Mouse (Mus musculus) layer of hippocampus, postnatal 25 days (tissue): ENCODE results near the gene 1700092M07Rik. TPM values are rescaled to one million over a fixed set of nuclear protein-coding genes. Genes with fewer than 3 reads are reported as not detected.

Source experiments
- DNase-seq, 2 experiments: peaks; one replicate each; pipeline ENCODE4 v3.0.0; 2022; ENCODE audit warnings: mixed read lengths in 2 of 2, low spot score in 1 of 2; ENCODE audit errors: extremely low spot score in 1 of 2
- total RNA-seq, 2 experiments: library from RNA; stranded (reverse); gene quantifications; 2 replicates each; pipeline ENCODE4 v1.2.3; 2021

Gene 1700092M07Rik
- total RNA-seq, 2 experiments from 2014 or later = 1.5 TPM; not detected in 1

DNA sequence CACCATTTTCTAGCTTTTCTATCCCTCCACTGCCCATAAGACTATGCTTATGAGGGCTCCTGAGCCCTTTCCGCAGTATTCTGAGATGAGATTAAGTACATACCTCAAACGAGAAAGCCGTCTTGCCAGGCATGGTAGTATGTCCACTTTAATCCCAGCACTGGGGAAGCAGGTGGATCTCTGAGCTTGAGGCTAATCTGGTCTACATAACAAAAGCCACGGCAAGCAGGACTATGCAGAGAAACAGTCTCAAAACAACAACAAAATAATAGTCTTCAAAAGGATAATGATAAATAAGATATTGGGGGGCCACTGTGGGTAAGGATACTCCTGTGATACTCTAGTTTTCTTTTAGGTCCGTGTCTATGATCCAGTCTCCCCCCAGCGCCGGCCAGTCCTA is 1.6 kb upstream of the 1700092M07Rik start:
- DNase-seq = no peak

DNA sequence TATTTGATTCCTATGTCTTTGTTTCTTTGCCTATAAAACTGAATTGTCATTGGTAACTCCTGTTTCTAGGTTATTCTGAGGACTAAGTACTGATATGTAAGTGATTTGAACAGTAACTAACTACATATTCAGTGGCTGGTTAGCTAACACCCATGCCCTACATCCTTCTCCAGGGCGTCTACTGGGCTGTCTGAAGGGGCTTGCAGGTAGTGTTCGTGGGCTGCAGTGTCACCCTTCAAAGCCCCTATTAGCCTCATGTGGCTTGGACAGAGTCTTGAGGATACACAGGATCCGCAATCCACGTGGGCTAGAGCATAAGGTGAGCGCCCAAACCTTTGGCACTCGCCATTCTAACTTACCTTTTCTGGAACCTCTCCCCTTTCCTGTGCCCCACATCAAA is 872 bp upstream of the 1700092M07Rik start:
- DNase-seq = no peak

DNA sequence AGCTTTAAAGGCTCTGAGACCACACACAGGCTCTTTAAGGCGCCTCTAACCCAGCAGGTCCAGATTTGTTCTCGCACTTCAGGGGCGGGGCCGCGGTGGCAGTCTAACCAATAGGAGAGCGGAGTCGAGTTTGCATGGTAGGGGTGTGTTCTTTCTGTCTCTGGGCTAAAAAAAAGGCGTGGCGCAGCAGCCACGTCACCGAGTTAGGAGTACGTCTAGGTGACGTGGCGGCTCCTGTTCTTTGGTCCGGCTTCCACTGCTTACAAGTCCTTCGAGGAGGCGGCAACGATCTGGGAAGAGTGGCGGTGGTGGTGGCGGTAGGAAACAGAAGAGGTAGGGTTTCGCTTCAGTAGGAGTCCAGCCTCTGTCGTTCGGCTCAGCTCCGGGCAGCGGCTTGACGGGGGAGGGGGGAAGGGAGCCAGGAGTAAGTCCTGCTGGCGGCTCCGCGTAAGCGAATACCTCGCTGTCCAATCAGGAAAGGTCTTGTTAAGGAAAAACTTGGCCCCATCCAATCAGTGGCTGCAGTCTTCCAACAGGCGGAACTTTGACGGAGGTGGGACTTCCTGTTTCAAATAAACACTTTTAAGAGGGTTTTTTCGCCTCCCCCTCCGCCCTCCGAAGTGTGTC is 838 bp downstream of the 1700092M07Rik start, which contains the start of gene Stx5a:
Stx5a (plus strand) TSS at position 171 of the 627 bp plus-strand sequence.
- DNase-seq = peak; percentile 84 to 95

DNA sequence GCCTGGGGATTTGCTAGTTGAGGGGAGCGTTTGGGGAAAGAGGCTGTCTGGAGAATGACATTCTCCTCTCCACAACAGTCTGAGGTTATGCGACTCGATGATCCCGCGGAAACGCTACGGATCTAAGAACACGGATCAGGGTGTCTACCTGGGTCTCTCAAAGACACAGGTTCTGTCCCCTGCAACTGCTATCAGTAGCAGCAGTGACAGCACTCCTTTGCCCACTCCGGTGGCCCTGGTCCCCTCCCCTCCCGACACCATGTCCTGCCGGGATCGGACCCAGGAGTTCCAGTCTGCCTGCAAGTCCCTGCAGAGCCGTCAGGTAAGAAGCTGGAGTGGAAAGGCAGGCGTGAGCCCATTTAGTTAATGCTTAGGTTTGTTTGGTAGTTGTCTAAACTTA is 1.7 kb downstream of the 1700092M07Rik start:
- no peak for DNase-seq

DNA sequence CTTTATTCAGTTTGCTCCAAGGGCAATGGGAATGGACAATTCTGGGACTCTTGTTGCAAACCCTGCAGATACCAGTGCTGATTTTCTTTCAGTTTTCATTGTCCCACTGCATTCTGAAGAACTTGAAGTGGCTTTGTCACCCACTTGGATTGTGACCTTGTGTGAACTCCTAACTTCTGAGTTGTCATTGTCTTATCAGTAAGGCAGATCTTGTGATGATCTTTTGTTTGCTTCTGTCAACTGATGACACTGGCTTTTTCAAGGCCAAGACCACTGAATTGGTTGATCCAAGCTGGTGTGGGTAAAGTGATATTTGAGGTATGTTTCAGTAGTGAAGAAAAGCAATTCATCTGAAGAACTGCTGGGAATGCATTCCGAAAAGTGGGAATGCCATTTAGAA is 4.9 kb downstream of the 1700092M07Rik start:
- no peak for DNase-seq

DNA sequence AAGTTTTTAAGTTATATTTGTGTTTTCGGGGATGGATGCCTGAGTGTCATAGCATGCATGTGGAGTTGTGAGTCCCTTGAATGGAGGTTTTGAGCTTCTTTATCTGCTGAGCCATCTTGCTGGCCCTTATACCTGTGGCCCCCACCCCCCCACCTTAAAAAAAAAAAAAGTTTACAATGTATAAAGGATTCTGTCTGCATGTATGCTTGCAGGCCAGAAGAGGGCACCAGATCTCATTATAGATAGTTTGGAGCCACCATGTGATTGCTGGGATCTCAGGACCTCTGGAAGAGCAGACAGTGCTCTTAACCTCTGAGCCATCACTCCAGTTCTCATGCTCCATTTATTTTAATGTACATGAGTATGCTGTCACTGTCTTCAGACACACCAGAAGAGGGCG is 6.8 kb downstream of the 1700092M07Rik start:
- DNase-seq = no peak

DNA sequence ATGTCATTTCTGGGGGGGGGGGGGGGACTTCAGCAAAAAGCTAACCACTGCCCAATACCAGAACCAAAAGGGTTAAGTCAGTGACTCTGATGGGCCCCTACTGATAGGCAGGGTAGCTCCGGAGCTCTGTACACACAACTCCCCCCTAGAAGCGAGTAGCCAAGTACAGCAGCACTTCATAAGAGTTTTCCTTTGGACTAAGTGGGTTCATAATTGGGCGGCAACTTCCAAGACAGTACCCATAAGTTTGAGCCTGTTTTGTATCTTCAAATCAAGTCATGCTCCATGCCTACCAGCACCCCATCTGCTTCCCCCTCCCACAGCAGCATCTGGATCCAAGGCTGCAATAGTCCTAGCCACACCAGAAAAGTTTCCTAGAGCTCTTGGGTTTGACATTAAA is 15.1 kb downstream of the 1700092M07Rik start:
- no peak for DNase-seq

DNA sequence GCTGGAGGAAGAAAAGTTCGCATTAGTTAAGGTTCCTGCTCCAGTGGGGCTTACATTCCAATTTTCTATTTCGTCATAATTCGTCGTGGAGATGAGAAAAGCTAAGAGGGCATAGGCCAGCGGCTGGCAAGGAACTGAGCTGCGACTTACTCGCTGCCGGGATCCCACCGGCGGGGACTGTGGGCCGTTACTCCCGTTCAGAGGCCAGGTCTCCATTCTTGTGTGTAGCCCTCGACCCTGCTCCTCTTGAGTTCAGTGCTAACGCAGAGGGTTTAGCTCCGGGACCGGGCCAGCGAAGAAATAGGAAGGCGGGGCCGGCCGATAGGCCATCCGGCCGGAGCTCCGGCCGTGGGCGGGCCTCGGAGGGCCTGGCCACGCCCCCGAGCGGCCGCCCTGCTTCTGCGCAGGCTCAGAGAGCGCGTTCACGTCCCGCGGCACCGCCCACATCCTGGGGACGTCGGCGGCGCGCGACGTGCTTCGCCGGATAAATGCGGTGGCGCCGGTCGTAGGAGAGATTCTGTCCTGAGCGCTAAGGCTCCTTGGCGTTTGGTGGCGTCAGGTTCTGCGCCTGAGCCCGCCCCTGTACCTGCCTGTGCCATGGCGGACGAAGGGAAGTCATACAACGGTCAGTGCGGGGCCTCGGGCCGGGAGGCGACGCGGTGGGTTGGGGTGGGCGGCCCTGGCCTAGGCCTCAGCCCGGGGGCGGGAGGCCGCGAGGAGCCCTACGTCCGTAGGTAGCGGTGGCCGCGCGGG is 16.3 kb downstream of the 1700092M07Rik start, which contains the start of gene Nxf1:
Nxf1 (plus strand) TSS at position 439 of the 753 bp plus-strand sequence.
- DNase-seq = peak; percentile 83 to 88

DNA sequence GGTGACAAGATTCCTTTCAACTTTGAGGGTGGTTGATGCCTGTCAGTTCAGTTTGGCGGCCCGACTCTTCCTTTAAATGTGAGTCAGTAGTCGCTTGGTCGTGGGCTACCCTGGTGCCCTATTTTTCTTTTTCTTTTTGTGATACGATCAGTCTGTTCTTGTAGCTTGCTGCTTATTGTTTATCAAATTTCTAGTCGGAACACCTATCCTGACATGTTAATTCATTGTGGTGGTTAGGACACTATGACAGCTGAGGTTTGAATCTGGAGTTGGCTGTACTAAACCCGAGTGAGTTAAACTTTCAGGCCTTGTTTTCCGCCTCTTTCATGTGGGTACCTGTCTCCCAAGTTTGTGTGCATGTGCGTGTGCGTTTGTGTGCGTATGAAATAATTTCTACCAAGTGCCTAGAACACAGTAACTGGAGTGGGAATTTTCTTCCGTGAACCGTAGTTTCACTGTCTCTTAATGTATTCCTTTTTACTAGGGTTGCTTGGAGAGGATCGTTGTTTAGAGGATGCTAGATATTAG is 17.0 kb downstream of the 1700092M07Rik start:
- no peak for DNase-seq

DNA sequence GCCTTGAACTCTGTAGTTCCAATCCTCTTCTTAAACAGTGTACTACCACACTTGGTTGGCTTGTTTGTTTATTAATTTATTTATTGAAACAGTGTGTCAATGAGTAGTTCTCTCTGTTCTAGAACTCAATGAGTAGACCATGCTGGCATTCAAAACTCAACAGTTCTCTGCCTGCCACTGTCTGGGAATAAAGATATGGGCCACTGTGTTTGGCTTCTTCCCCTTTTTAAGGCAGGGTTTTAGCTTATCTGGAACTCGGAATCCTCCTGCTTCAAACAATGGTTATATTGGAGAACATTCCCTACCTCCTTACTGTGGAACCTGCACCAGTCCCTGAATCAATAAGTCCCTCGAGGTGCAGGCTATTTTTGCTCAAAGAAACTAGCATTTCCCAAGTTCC is 18.4 kb downstream of the 1700092M07Rik start:
- DNase-seq = no peak

DNA sequence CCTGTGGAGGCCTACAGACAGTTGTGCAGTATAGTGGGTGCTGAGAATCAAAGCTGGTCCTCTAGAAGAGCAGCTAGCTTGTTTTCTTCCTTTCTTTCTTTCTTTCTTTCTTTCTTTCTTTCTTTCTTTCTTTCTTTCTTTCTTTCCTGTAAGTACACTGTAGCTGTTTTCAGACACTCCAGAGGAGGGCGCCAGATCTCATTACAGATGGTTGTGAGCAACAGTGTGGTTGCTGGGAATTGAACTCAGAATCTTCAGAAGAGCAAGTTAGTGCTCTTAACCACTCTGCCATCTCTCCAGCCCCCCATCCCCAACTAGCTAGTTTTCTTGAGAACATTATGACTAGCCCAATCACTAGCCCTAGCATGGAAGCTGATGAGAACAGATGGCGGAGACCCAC is 20.2 kb downstream of the 1700092M07Rik start:
- no peak for DNase-seq

DNA sequence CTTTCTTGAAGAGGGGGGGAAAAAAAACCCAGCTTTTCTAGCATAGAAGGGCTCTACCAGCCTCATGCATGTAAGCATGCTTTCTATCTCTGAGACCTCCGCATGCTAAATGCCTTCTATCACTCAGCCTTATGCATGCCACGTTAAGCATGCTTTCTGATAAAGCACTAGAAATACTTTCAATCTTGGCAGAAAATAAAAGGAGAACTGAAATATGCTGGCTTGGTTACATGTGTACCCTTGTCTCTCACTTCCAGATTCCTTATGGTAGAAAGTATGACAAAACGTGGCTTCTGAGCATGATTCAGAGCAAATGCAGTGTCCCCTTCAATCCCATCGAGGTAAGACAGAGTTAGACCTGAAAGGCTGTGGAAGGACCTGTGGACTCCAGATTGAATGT is 22.8 kb downstream of the 1700092M07Rik start:
- no peak for DNase-seq

DNA sequence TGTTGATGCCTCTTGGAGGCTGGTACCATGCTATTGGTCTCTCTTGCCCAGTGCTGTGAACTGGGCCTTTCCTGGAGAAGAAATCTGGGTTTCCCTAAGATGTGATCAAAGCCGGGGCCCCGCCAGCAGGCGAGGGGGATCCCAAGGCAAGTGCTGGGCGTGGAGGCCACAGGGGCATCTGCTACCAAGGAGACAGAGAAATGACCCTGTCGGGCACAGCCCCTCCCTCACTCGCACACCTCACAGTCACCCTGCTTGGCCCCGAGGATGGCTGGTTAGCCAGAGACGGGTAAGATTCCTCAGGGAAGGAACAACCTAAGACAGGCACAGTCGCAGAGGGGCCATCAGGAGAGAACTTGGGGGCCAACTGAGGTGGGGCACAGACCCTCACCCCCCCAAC is 25.0 kb downstream of the 1700092M07Rik start:
- DNase-seq = no peak

DNA sequence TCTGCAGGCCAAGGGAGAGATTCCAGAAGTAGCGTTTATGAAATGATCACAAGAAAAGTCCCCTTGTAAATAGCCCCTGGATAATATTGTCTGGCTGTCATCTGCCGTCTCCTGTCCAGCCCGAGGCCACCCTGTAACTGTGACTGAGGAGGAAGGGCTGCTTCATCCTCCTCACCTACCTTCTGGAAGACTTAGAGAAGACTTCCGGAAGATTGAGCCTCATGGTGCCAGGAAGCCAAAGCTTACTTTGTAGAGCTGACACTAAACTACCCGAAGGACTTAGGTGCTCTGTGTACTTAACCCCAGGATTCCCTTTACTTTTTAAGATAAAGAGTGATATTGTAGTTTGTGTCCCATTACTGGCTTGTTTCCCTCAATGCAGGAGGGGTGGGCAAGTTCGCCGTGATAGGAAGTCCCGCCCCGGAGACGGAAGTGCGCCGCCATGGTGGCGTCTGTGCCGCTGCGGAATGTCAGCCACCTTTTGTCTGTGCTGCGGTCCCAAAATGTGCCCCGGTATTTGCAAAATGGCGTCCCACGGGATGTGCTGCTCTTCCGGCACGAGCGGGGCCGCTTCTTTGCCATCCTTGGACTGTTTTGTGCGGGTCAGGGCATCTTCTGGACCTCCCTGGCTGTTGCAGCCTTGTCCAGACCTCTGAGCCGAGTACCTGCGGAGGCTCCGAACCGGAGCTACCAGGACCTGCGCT is 30.2 kb downstream of the 1700092M07Rik start, which contains the start of gene Tmem223:
Tmem223 (plus strand) TSS at position 430 of the 704 bp plus-strand sequence.
- DNase-seq = peak; percentile 80 to 81

DNA sequence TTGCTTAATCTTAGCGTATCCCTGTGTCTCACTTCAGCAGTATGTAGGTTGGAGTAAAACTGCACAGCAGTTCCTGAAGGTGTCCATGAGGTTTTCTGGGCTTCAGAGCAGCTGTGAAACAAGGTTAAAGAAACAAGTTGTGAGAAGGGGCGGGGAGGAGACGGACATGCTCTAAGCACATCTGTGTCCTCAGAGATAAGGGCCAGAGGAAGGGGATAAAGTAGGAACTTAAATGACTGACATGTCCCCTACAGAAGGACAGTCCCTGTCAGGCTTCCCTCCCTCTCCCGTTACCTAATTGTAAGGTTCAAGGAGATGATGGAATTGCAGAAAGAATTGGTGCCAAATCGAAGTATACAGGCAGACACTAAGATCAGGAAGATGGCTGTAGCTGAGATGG is 32.5 kb downstream of the 1700092M07Rik start:
- DNase-seq = no peak

DNA sequence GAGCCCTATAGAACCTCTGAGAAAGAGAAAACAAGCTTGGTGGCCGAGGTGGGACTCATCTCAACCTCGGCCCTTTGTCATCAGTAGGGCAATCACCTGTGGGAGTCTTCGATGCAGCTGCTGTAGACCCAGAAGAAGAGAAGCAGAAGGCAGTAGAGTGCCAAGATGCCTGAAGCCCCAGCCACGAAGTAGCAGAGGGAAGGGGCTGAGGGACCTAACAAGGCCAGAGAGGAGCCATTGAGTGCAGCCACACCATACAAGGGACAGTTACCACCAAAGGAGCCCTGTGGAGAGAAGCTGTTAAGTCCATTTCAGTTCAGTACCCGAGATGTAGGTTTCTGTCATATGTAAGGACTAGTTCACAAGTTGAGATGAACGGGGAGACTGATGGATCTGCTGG is 32.9 kb downstream of the 1700092M07Rik start:
- no peak for DNase-seq

DNA sequence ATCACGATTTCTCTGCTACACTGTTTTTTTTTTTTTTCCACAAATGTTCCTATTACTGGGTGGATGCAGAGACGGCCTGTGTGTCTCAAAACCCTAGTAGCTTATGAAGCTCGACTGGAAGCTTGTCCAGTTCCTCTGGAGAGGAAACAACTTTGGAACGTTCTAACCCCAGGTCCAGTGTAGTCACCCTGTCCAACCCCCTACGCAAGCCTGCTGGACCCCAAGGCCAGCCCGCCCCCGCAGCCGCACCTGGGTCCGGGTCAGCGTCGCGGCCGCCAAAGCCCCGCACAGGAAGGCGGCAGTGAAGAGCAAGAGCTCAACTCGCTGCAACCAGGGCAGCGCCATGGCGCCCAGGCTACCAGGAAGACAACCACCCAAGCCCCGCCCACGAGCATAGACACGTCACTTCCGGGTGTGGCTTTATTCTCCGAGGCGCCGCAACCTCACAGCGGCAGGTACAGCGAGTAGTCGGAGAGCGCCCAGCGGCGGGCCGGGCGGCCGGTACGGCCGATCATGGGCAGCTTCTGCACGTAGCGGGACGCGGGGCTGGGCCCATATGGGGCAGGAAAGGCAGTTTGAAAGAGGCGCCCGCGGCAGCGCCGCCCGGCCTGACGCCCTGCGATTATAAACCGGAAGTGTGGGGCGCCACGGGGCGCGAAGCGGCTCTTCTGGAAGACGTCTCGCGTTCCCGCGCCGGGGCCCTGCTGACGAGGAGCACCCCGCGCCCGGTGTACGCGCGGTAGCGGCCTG is 33.7 kb downstream of the 1700092M07Rik start, which contains the start of gene Tmem179b:
Tmem179b (minus strand) TSS at position 382 of the 750 bp plus-strand sequence.
- DNase-seq = peak; percentile 96 to 99

DNA sequence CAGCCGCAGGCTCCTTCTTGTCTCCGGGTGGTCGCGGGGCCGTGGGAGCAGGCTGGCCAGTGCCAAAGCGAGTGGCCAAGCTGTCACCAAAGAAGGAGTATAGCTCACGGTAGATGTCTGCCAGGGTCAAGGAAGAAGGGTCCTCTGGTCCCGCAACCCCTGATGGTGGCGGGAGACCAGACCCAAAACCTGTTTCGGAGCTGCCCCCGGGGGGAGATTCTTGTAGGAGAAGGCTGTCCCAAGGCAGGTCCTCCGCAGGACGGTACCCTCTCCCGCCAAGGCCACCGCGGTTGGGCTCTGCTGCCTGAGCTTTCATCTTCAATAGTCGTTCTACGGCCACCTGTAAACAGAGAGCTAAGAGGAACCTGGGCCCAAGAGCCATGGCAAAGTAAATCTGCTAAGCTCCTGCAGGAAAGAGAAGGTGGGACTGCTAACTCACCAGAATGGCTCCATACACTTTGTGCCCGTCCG is 34.5 kb downstream of the 1700092M07Rik start:
- no peak for DNase-seq

DNA sequence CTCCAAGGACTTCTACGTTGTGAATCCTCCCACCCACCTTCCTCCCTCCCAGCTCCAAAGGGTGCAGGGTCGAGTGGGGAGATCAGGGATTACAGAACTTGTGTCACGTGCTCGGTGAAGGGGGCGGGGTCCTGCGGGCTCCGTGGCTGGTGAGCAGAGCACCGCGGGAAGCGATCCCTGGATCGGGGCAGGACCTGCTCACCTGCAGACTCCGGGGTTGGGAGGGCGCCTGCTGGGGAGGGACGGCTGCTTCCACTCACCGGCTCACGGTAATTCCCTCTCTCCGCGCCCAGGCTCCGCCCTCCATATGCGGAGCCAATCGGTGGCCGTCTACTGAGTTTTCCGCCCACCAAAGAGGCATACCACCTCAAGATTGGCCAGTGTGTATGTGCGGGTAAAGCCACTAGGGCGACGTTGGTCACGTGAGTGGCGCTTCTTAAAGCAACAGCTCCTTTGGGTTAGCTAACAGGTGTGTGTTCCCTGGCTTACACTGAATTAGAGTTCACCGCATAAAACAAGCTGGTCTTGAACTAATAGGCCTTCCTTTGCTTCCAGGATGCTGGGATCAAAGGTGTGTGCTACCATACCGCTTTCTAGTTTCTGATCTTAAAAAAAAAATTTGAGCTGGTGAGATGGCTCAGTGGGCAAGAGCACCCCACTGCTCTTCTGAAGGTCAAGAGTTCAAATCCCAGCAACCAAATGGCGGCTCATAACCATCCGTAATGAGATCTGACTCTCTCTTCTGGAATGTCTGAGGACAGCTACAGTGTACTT is 45.7 kb downstream of the 1700092M07Rik start, which contains the start of gene Taf6l:
Taf6l (minus strand) TSS at position 410 of the 774 bp plus-strand sequence.
- DNase-seq = peak; percentile 67 to 69
